Mouse (Mus musculus): ENCODE results near the gene Lmo7.

- TF ChIP-seq GATA1 (IDR thresholded peaks at IDR 0.05; ENCODE audit: low read length) (no peak), TAL1 (IDR thresholded peaks at IDR 0.05; ENCODE audit: low read length) (no peak)
Measured at GRCm38 (mm10) chr14:101830116-101830515, 100.4 kb downstream of the Lmo7 start.

All from erythroblast, embryonic 14.5 days (primary cell).